Mouse (Mus musculus) lung, adult 2 months (tissue): ENCODE results near the gene Lrrn2.

Experiments
- CTCF ChIP-seq: fragments of 200-500 bp; IDR thresholded peaks from 2 replicates; pipeline ENCODE4 v1.5.1; 2011; ENCODE audit warnings: mild to moderate bottlenecking, low read length, control low read depth; ENCODE audit not compliant: insufficient read depth
- POLR2A ChIP-seq: fragments of 200-500 bp; IDR thresholded peaks from 2 replicates; pipeline ENCODE4 v1.6.1; 2011; ENCODE audit warnings: low read depth, mild to moderate bottlenecking, control low read depth, low read length, borderline replicate concordance; ENCODE audit errors: extremely low read depth

DNA sequence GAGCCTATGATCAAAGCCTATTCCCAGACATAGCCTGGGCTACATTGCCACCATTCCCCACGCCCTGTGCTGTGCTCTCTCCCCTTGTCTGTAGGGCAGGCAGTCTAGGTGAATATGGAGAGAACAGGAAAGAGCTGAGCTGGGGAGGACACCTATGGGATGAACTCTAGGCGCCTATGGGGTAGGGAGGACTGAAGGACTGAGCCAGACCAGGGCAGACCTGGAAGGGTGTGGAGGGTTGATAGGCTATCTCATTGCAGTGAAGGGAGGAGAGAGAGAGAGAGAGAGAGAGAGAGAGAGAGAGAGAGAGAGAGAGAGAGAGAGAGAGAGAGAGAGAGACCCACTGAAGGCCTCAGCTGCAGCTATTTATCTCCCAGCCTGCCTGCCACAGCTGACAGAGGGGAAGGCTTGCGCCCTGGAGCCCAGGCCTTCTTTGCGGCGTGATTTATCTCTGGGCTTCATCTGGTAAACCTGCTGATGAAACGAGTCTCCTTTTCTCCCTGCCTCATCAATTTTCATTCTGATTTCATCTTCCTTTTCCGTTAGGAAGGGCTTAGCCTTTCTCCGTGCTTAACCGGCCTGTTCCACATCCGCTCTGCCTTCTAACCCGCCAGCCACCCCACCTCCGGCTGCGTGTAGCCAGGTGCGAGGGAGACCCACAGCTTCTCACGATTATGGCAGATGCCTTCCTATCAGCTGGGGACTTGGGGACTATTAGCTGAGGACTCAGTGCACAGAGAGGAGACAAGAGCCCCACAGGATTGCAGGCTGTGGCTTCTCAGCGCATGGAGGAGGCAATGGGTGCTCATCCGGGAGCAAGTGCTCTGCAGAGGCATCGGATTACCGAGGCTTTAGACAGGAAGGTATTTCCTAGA is 48.2 kb downstream of the Lrrn2 start:
- TF ChIP-seq CTCF (no peak), POLR2A (no peak)
